Mouse (Mus musculus) forebrain, embryonic 13.5 days (tissue): ENCODE results near the gene Foxn3. TPM values are rescaled to one million over a fixed set of nuclear protein-coding genes. Genes with fewer than 3 reads are reported as not detected.

ENCODE experiments used
- ATAC-seq: fragments of 200-750 bp; cut with Nextera tagmentation; 2 replicates; pipeline ENCODE4 v1.8.0; 2017
- H3K27ac ChIP-seq: fragments of 300-500 bp; sonication (generic); 2 replicates; pipeline ENCODE4 v1.5.1; 2015; ENCODE audit warnings: inconsistent platforms, mild to moderate bottlenecking, moderate library complexity
- H3K27me3 ChIP-seq: fragments of 300-500 bp; sonication (generic); 2 replicates; pipeline ENCODE4 v1.6.1; 2015; ENCODE audit warnings: mild to moderate bottlenecking, inconsistent platforms
- H3K36me3 ChIP-seq: fragments of 300-500 bp; sonication (generic); 2 replicates; pipeline ENCODE4 v1.6.1; 2015; ENCODE audit warnings: mild to moderate bottlenecking, inconsistent platforms; ENCODE audit not compliant: poor library complexity, severe bottlenecking
- H3K4me1 ChIP-seq: fragments of 300-500 bp; sonication (generic); 2 replicates; pipeline ENCODE4 v1.6.1; 2015; ENCODE audit warnings: inconsistent platforms
- H3K4me2 ChIP-seq: fragments of 300-500 bp; sonication (generic); 2 replicates; pipeline ENCODE4 v1.6.1; 2015; ENCODE audit warnings: inconsistent platforms, mild to moderate bottlenecking, moderate library complexity
- H3K4me3 ChIP-seq: fragments of 300-500 bp; sonication (generic); 2 replicates; pipeline ENCODE4 v1.5.1; 2015; ENCODE audit warnings: mild to moderate bottlenecking, inconsistent platforms
- H3K9ac ChIP-seq: fragments of 300-500 bp; sonication (generic); 2 replicates; pipeline ENCODE4 v1.6.1; 2015; ENCODE audit warnings: mild to moderate bottlenecking, inconsistent platforms
- H3K9me3 ChIP-seq: fragments of 300-500 bp; sonication (generic); replicated peaks from 2 replicates; pipeline ENCODE4 v1.6.1; 2016; ENCODE audit warnings: inconsistent platforms
- WGBS: fragments of 180-500 bp; shearing (Covaris S2); methylation state at CpG from one replicate; pipeline ENCODE4 v1.1.7; 2015; 5-methylcytosine and 5-hydroxymethylcytosine counted together
- polyA plus RNA-seq: library from polyadenylated mRNA; unstranded; fragments of >200 nt; fragmentation: Nextera tagmentation; extraction: Ambion mirVana; gene quantifications from 2 replicates; pipeline ENCODE4 v1.2.1, GENCODE M21; 2015

The Foxn3 gene
- polyA plus RNA-seq, 1 experiment from 2014 or later = 83.5 TPM

GRCm38 (mm10) chr12:99406254-99406653 lies 157.1 kb downstream of the Foxn3 start:
- Histone ChIP-seq H3K27ac (peak overlapping the region; percentile 57; the same call in 1 of the 2 replicates), H3K36me3 (0 out of 2 replicates have a peak, but pooled peaks cover 3% of the 10 kb centered on the region), H3K4me1 (peaks cover 34% of the 10 kb centered on the region), H3K27me3 (no peaks in the 10 kb centered on the region; the same call in 1 of the 2 replicates), H3K9me3 (peaks cover 2% of the 10 kb centered on the region; the same call in 1 of the 2 replicates), H3K4me2 (peak overlapping the region; percentile 33), H3K4me3 (no peak overlapping the region), H3K9ac (no peak overlapping the region)
- ATAC-seq = peak; percentile 96
- WGBS = 11% methylated on average over 9 of the region's 9 CpGs

DNA sequence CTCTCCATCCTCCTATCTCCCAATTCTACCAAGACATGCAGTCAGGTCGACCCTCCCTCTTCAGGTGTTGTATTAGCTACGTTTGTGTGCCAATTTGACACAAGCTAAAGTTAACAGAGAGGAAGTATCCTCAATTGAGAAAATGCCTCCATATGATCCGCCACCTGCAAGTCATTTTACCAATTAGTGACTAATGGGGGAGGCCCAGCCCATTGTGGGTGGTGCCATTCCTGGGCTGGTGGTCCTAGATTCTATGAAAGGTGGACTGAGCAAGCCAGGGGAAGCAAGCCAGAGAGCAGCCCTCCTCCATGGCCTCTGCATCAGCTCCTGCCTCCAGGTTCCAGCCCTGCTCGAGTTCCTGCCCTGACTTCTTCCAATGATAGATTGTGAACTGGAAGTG lies 158.0 kb downstream of the Foxn3 start:
- Histone ChIP-seq H3K4me2 (no peak overlapping the region), H3K36me3 (0 out of 2 replicates have a peak, but pooled peaks cover 3% of the 10 kb centered on the region), H3K4me1 (peaks cover 34% of the 10 kb centered on the region), H3K27me3 (no peaks in the 10 kb centered on the region; the same call in 1 of the 2 replicates), H3K9ac (no peak overlapping the region), H3K4me3 (no peak overlapping the region), H3K27ac (peak overlapping the region; percentile 78), H3K9me3 (peaks cover 2% of the 10 kb centered on the region; the same call in 1 of the 2 replicates)
- WGBS = 70% methylated on average over 4 of the region's 4 CpGs
- ATAC-seq = no peak

DNA sequence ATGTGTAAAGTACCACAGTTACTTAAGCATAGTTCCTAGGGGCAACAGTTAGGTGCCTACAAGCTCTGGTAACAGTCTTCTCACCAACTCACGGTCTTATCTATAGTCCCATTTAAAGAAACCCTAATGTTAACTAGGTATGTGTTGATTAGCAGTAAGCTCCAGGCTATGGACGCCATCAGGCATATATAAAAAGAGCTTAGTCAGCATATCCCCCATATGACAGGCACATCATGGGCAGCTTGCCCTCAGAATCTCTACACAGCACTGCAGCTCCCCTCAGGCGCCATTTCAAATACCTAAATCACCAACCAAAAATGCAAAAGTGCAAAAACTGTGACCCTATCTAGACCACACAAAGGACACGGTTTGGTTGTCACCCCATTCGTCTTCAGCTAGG lies 160.4 kb downstream of the Foxn3 start:
- Histone ChIP-seq H3K4me2 (no peak overlapping the region), H3K36me3 (0 out of 2 replicates have a peak, but pooled peaks cover 3% of the 10 kb centered on the region), H3K4me1 (peaks cover 25% of the 10 kb centered on the region), H3K9me3 (no peaks in the 10 kb centered on the region; the same call in 1 of the 2 replicates), H3K27me3 (no peaks in the 10 kb centered on the region), H3K4me3 (no peak overlapping the region), H3K9ac (no peak overlapping the region), H3K27ac (no peak overlapping the region)
- 96% methylated on average over 5 of the region's 5 CpGs for WGBS
- ATAC-seq = no peak

DNA sequence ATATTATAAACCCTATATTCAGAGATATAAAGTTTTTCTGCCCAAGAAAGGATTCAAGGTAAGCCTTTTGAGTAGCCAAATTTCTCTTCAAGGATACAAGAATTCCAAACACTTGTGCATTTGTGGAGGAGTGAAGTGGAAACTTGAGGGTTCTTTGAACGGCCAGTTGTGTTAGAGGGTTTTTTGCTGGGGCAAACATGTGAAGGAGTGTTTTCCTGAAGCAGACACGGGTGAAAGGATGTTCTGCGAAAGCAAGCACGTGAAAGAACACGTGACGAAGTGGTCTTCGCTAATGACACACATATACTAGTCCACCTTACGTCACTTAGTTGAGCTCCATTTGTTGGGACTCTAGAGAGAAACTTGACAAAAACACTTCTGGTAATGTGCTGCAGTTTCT lies 162.5 kb downstream of the Foxn3 start:
- H3K27ac ChIP-seq = no peak overlapping the region
- WGBS = 94% methylated on average over 8 of the region's 8 CpGs
- no peak for ATAC-seq

DNA sequence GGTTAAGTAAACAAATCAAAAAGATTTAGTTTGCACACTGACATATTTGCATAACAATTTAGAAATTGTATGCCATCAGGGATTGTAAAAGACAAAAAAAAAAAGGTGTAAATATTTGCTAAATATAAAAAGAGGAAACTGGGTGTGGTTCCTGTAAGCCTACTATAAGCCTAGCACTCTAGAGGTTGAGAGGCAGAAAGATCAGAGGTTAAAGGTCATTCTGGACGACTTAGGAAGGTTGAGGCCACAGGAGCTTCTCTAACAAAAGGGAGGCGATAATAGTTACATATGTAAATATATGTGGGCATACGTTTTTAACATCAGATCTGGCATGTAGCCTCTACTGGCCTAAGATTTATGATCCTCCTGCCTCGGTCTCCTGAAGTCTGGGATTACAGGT lies 163.8 kb downstream of the Foxn3 start:
- Histone ChIP-seq H3K9ac (no peak overlapping the region), H3K4me1 (no peaks in the 10 kb centered on the region), H3K9me3 (no peaks in the 10 kb centered on the region; the same call in none of the 2 replicates), H3K4me2 (no peak overlapping the region), H3K27me3 (no peaks in the 10 kb centered on the region; the same call in 1 of the 2 replicates), H3K36me3 (0 out of 2 replicates have a peak, but pooled peaks cover 3% of the 10 kb centered on the region), H3K4me3 (no peak overlapping the region), H3K27ac (no peak overlapping the region)
- no peak for ATAC-seq
- WGBS = 85% methylated on average over 4 of the region's 4 CpGs

More for the DNA sequence above, 162.5 kb downstream of the Foxn3 start:
- Histone ChIP-seq H3K36me3 (0 out of 2 replicates have a peak, but pooled peaks cover 3% of the 10 kb centered on the region), H3K4me1 (peaks cover 6% of the 10 kb centered on the region), H3K9ac (no peak overlapping the region), H3K4me3 (no peak overlapping the region), H3K9me3 (no peaks in the 10 kb centered on the region; the same call in none of the 2 replicates), H3K4me2 (no peak overlapping the region), H3K27me3 (no peaks in the 10 kb centered on the region)

GRCm38 (mm10) chr12:99396461-99396860 lies 166.9 kb downstream of the Foxn3 start:
- H3K9ac ChIP-seq = no peak overlapping the region
- WGBS = 93% methylated on average over 1 of the region's 1 CpGs
- no peaks in the 10 kb centered on the region for H3K36me3 ChIP-seq
- ATAC-seq = no peak
- H3K4me3 ChIP-seq = no peak overlapping the region
- H3K4me1 ChIP-seq = peaks cover 13% of the 10 kb centered on the region
- H3K27me3 ChIP-seq = no peaks in the 10 kb centered on the region; the same call in 1 of the 2 replicates
- no peak overlapping the region for H3K27ac ChIP-seq
- H3K9me3 ChIP-seq = no peaks in the 10 kb centered on the region; the same call in 1 of the 2 replicates
- H3K4me2 ChIP-seq = no peak overlapping the region

- Histone ChIP-seq H3K4me3 (no peak overlapping the region), H3K4me1 (peaks cover 25% of the 10 kb centered on the region), H3K27me3 (no peaks in the 10 kb centered on the region; the same call in 1 of the 2 replicates), H3K36me3 (no peaks in the 10 kb centered on the region), H3K4me2 (no peak overlapping the region), H3K9ac (no peak overlapping the region), H3K9me3 (no peaks in the 10 kb centered on the region; the same call in 1 of the 2 replicates), H3K27ac (no peak overlapping the region)
- WGBS = 94% methylated on average over 3 of the region's 3 CpGs
- ATAC-seq = no peak
Measured at GRCm38 (mm10) chr12:99395082-99395481, 168.3 kb downstream of the Foxn3 start.

GRCm38 (mm10) chr12:99394676-99395075 lies 168.7 kb downstream of the Foxn3 start:
- 67% methylated on average over 5 of the region's 5 CpGs for WGBS
- no peak for ATAC-seq

GRCm38 (mm10) chr12:99393867-99394630 lies 169.3 kb downstream of the Foxn3 start:
- H3K9ac ChIP-seq = peak overlapping the region; percentile 83
- H3K4me3 ChIP-seq = peak overlapping the region; percentile 81
- H3K36me3 ChIP-seq = no peaks in the 10 kb centered on the region
- peak overlapping the region; percentile 84 for H3K4me2 ChIP-seq
- H3K27me3 ChIP-seq = no peaks in the 10 kb centered on the region; the same call in 1 of the 2 replicates
- peak overlapping the region; percentile 87; the same call in 1 of the 2 replicates for H3K27ac ChIP-seq
- WGBS = 39% methylated on average over 11 of the region's 11 CpGs
- peaks cover 31% of the 10 kb centered on the region for H3K4me1 ChIP-seq
- H3K9me3 ChIP-seq = no peaks in the 10 kb centered on the region; the same call in 1 of the 2 replicates
- ATAC-seq = no peak

More at GRCm38 (mm10) chr12:99394676-99395075, 168.7 kb downstream of the Foxn3 start:
- Histone ChIP-seq H3K9ac (no peak overlapping the region), H3K27ac (no peak overlapping the region), H3K4me2 (no peak overlapping the region), H3K4me3 (no peak overlapping the region), H3K4me1 (peaks cover 29% of the 10 kb centered on the region), H3K27me3 (no peaks in the 10 kb centered on the region; the same call in 1 of the 2 replicates), H3K9me3 (no peaks in the 10 kb centered on the region; the same call in 1 of the 2 replicates), H3K36me3 (no peaks in the 10 kb centered on the region)

DNA sequence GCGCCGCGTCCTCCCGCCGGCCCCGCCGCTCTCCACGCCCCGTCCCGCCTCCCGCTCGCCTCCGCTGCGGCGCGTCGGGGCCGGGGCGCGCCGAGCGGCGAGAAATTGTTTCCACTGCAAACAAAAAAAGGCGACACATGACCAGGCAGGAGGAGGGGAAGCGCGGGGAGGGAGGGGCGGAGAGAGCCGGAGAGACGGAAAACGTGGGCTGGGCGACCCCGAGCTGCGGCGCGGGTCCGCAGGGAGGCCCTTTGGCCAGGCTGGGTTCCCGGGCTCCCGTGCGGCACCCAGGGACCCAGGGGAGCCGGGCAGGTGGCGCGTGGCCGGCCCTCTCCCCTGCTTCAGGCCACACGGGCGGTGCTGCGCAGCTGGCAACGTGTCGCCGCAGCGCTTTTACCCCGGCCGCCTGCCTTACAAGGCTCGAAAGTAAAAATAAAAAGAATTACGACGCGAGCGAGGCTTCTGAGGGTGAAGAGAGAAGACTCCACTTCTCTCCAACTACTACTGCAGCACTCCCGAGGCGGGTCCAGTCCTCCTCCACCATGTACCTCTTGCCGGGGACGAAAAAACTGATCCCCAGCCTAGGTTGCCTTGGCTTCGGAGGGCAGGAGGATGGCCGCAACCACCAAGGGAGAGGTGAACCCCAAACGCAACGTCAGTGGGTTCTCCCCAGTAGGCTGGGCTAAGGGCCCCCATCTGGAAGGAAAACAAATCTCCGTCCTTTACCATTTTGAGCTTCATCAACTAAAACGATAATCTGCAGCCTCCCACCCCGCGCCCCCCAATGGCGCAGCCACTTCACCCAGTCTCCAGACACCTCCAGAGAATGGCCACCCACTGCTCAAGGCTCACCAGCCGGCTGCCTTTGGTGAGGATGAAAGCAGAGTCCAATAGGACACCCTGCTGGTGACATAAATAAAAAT lies 170.2 kb downstream of the Foxn3 start:
- H3K27me3 ChIP-seq = no peaks in the 10 kb centered on the region; the same call in 1 of the 2 replicates
- peak overlapping the region; percentile 84 for H3K4me2 ChIP-seq
- WGBS = under 1% methylated on average over 50 of the region's 71 CpGs
- H3K27ac ChIP-seq = peak overlapping the region; percentile 87
- H3K9me3 ChIP-seq = no peaks in the 10 kb centered on the region; the same call in 1 of the 2 replicates
- H3K36me3 ChIP-seq = peaks cover 7% of the 10 kb centered on the region
- peak overlapping the region; percentile 83 for H3K9ac ChIP-seq
- ATAC-seq = peak; percentile 85
- H3K4me3 ChIP-seq = peak overlapping the region; percentile 81
- peaks cover 31% of the 10 kb centered on the region for H3K4me1 ChIP-seq
